Mouse (Mus musculus): ENCODE data around the gene Cebpg.

DNA sequence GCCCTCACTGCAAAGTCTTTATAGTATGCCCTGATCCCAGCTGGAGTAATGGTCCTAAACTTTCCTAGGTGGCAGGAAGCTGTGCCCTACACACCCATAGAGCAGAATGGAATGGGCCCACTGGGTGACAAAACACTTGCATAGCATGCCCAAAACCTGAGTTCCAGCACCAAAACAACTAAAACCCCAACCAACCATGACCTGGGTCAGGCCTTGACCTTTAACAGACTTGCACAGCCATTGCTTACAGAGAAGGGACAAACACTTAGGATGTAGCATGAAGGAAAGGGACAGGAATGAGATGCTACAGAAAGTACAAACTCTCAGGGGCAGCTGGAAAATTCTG lies 14.2 kb downstream of the Cebpg start:
- TF ChIP-seq POLR2A (IDR thresholded peaks at IDR 0.05; ENCODE audit: low read depth, low read length) (no peak), CTCF (IDR thresholded peaks at IDR 0.05; ENCODE audit: borderline replicate concordance, insufficient read depth, low read length) (no peak)

All from embryonic fibroblast, embryonic 13.5 days (primary cell).